Mouse (Mus musculus): Measurements from ENCODE around the gene Zscan20.

Gene Zscan20

DNA sequence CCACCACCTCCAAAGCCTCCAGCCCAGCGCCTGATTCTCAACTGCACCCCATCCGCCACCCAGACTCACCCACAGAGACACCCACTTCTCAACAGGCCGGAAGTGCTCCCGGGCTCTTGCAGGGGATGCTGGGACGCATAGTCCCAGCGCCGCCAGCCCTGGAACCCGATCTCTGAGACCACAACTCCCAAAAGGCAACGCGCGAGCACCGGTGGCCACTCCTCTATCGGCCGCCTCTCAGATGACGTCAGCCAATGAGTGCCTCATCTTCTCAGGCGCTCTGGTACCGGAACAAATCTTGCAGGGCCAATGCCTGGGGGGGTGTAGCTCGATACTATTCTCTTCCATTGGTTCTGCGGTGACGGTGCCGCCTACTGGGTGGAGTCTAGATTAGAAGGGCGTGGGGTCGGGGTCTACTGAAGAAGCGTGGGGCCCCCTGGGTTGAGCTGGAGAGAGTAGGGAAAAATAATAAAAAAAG lies at the start of gene Zscan20:
Zscan20 (minus strand) TSS at position 174 of the 478 bp plus-strand sequence.
- DNase-seq (ENCODE audit: low spot score in 2 of 2), result peak; percentile 94 to 98

DNA sequence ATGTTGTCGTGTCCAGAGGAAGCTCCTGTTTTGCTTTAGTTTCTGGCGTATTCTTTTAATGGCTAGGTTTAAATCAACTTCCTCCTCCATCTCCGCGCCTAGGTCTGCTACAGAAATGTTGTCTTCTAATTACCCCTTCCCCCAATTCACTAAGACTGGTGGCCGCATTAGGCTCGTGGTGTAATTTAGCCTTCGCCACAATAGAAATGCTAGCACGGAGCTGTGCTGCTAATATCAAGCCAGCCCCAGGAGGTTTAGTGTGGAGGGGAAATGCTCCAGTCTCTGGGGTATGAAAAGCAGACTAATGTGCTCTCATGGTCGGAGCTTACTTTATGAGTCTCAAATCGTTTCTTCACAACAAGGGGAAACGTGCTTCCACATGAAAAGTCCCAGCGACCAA lies 45.5 kb upstream of the Zscan20 start:
- peak in 1 of 2 experiments; percentile 24 for DNase-seq (ENCODE audit: low spot score in 2 of 2)

DNA sequence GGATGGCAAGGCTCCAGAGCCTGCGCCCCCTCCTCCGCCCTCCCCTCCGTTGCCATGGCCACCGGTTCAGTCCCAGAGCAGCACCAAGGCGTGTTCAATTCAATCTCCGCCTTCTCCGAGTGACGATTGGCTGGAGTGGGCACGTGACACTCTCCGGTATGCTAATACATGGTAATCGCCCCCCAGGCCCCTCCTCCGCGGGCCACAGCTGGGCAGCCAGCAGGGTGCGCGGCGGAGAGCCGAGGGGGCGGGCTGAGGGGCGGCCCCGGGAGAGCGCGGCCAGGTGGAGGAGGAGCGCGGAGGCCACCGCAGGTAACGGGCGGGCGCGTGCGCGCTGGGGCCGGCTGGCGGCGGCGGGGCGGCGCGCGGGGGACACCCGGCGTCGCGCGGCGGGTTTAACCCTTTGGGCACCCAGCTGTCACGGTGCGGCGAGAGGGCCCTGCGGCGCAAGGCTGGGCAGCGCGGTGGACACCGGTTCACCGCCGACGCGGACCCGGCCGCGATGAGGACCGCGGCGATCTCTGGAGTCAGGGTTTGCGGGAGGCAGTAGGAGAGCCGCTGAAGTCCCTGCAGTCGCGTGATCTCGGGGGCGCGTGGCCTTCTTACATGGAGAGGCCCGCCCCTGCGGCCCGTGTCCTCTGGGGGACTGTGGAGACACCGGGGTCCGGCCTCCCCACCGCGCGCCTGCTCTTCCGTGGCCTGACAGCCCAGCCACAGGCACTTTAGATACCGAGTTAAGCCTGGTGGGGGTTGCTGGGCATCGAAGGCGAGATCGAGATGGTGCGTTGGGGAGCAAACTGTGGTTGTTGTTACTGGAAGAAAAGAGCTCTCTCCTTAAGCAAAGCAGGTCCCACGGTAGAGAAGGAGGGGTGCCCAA lies 44.8 kb upstream of the Zscan20 start, which contains the start of gene Phc2:
Phc2 (plus strand) TSS at position 198 of the 877 bp plus-strand sequence.
- DNase-seq (ENCODE audit: low spot score in 2 of 2), result peak; percentile 97 to 98

DNA sequence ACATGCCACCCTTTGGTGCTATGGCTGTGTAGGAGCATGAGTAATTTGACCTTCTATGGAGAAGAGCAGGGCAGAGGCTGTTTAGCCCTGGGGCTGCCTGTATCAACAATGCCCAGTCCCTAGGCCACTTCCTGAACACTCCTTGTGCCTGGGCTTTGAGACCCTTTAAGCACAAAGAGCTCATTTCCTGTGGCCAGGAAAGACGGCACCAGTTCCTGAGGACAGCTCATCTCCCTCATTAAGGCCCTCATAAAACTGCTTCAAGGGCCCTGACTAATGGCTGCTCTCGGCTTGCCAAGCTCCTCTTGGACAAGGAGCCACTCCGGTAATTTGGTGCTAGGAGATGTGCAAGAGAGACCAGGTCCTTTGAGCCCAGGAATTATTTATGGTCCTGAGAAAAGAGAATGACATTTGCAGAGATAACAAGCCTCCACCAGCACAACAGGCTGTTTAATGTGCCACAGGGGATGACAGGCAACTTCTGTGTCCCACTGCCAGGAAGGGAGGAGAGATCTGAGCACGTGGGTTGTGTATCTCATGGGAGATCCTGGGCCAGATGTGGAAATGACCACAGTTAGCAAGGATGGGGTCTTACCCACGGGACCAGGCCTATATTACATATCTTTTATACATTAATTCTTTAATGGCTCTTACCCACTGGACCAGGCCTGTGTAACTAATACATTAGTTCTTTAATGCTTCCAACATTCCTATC lies 42.8 kb upstream of the Zscan20 start:
- no peak for DNase-seq (ENCODE audit: low spot score in 2 of 2)

DNA sequence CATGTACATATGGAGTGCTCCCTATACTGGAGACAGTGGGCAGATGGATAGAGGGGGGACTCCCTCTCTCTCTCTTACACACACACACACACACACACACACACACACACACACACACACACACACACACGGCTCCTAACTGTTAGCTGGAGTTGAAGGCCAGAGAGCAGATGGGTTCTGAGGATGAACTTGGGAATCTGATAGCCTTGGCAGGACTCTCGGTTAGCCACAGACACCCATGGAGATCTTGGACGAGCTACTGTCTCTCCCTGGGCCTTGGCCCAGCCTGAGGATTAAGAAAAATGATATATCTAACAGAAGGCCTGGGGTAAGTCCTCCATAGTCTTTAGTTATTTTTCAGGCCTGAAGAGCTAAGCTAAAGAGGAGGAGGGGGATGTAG lies 41.6 kb upstream of the Zscan20 start:
- no peak for DNase-seq (ENCODE audit: low spot score in 2 of 2)

DNA sequence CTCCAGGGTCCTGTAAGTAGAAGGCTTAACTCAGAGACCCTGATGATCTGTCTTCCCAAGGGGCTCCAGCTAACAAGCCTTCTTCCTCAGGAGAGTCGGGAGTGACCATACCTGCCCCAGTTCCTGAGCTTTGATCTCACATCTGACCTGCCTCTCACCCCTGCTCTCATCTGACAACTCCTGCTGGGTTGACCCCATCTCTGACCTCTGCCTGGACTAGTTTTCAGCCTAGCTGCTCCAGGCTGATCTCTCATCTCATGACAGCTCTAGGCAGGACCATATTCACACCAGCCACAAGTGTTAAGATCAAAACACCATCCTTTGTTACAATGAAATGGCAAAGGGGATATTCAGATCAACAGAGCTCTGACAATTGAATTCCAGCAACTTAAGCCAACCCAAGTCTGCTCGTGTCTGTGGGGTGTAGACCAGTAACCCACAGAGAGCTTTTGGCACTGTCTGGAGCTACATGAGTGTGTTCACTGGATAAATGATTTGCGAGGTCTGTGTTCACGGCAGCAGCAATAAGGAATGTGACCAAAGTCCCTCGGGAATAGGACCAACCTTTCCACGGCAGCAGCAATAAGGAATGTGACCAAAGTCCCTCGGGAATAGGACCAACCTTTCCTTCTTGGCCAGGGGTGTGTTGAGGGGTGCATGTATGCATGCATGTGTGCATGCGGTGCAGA lies 38.8 kb upstream of the Zscan20 start:
- DNase-seq (ENCODE audit: low spot score in 2 of 2), result no peak

DNA sequence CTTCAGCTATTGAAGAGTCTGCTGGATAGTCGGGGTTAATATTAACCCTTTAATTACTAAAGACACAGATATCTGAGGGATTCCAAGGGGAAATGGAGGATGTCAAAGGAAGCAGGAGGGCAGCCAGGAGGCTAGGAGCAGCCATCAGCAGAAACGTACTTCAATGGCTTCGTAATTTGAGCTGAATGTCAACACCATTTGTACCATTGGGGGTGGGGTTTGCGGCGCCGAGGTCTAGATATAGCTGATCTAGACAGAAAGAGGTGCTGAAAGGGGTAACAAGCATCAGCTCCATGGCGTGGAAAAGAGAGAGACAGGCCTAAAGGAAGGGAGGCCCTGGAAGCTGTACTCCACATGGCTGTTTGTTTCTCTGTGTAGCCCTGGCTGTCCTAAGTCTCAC lies 36.9 kb upstream of the Zscan20 start:
- DNase-seq (ENCODE audit: low spot score in 2 of 2), result no peak

DNA sequence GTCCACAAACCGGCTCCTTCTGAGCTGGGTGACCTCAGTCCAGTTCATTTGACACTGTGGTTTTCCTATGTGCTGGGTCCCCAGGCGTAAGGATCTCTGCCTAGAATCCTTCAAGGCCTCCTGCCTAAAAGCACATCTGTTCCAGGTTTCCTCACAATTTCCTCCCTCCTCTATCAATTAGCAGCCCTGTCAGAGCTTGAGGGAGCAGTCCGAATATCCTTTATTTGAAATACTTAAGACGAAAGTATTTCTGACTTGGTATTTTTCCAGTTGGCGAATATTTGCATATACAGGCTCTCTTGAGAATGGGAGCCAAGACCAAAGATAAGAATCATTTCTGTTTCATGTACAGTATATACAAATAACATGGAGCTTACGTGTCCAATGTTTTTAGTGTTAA lies 36.0 kb upstream of the Zscan20 start:
- no peak for DNase-seq (ENCODE audit: low spot score in 2 of 2)

DNA sequence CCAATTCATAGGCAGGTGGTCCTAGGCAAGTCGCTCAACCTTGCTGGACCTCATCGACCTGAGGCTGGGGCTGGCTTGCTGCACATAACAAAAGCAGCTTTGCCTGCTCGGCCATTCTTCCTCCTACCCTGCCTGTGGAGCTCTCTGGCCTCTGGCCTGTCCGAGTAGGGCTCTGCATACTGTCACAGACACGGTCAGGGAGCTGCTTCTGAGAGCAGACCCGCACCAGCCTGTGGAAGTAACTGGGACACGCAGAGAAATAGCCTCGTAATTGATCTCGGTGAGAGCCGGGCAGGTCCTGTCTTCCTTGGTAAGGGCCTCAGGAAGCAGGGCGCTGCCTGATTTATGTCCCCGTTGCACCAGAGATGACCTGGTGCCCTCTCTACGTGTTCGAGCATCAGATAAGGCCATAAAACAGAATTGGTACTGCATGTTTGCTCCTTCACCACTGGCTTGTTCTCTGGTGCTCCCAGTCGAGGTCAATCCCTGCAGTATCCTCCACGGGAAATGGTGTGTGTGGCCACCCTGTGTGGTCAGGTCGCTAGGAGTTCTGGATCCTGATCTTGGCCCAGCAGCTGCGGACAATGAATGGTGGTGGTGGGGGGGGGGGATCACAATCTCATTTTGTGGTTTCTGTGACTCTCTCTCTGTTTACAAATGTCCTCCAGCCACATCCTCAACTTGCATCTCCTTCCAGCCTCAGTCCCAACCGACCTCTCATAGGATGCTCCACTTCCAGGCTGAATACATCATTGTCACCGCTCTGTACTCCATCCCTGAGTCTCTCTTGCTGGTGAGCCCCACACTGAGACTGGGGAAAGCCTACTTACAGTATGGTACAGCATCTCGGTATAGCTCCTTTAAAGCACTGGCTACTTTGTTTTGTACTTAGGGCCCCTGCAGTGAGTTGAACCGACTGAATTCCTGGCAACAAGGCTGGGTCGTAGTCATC lies 32.1 kb upstream of the Zscan20 start:
- DNase-seq (ENCODE audit: low spot score in 2 of 2), result no peak

DNA sequence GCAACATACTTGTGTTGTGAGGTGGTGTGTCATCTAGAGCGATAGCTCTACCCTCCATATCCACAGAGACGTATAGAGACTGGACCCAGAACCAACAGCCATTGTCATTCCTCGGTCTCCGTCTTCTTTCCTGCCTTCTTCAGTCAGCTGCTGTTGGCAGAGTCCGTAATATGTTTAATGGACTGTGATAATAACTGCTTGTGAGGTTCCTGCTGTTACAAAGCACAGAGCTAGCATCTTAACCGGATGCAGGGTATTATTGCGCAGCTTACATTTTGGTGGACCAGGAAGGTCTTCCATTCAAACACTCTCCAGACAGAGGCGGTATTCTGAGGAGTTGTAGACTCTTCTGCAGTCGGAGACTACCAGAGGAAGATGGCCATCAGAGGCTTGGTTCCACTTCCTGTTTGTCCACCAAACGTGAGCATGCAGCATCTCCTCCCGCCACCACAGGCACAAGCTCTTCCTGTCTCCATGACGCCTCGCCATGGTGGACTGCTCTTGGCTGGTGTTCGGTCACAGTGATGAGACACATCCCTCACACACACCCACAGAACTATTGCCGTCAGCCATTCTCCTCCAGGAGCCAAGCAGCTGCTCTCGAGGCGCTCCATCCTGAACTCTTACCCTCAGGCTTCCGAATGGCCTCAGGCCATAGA lies 28.5 kb upstream of the Zscan20 start:
- DNase-seq (ENCODE audit: low spot score in 2 of 2), result no peak

DNA sequence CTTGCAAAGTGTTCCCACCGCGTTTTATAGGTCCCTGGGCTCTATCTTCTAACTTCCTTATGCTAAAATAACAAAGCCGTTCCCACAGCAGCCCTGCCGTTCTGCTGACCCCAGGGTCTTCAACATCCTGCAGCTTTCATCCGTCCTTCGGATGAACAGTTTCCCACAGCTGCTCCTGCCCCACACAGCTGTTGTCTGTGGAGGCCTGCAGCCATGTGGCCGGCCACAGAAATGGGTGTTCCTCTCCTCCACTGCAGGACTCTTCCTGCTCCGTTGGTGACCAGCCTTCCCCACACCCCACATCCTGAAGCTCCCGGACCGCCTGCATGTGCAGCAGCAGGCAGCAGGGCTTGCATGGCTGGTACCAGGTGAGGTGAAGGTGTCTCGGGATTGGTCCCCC lies 27.4 kb upstream of the Zscan20 start:
- no peak for DNase-seq (ENCODE audit: low spot score in 2 of 2)

DNA sequence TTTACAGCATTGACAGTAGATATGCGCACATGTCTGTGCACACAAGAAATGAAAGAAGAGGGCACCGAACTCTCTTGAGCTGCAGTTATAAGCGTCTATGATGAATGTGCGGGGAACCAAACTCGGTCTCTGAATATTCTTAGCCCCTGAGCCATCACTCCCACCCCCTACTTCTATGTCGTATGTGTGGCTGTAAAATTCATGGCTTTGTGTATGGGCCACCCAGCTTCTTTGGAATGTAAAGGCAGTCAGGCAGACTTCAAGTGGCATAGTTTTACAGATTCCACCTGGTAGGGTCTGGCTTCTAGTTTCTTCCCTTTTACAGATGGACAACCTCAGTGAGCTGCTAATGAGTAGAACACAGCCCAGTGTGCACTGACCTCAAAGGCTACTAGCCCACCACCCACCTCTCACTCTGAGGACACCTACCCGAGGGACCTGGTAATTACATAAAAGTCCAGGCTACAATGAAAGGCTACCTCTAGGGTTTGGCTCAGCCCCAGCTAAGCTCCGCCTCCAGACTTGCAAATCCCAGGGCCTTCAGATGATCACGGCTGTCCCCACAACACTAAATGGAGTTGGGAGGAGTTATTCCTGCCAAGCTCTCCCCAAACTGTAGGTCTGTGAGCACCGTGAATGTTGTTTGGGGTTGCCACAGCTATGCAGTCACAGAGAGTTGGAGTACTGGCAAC lies 26.1 kb upstream of the Zscan20 start:
- DNase-seq (ENCODE audit: low spot score in 2 of 2), result no peak

DNA sequence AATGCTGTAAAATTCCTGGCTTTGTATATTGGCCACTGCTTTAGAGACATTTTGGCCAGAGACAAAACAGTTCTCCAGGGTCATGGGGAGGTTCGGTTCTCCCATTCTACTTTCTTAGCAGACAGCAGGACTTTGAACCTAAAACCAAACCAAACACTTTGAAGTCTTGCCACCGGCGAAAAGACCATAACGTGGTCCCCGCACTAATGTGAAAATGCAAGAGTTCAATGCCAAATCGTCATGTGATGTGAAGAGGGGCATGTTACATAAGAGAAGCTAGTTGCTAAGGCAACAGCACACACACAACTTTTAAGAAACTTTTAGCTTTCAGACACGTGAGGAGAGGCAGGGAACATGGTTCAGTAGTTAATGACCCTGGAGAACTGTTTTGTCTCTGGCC lies 25.6 kb upstream of the Zscan20 start:
- DNase-seq (ENCODE audit: low spot score in 2 of 2), result peak in 1 of 2 experiments; percentile 20

DNA sequence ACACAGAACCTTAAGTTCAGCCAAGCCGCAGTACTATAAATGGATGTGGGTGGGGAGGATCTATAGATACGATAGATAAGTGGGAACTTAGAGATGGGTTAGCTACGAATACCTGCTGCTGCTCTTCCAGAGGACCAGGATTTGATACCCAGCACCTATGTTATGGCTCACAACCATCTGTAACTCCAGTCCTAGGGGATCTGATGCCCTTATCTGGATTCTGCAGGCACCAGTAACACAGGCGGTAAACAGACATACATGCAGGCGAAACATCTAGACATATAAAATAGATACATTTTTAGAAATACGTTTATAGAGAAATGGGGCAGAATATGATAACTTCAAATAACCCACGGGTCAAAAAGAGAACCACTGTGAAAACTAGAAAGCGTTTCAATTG lies 11.2 kb upstream of the Zscan20 start:
- DNase-seq (ENCODE audit: low spot score in 2 of 2), result no peak

DNA sequence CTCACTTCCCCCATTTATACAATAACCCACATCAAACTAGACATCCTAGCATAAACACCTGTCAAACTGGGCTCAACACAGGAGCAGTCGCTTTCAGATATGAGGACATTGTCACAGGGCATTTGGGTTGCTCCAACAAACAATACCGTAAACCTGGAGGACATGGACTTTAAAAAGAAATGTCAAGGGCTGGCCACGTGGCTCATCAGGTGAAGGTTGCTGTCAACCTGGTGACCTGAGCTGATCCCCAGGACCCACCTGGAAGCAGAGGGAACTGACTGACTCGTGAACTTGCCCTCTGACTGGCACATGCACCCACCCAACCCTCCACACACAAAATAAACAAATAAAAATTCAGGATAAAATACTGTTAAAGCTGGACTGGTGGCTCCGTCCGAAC lies 10.7 kb upstream of the Zscan20 start:
- no peak for DNase-seq (ENCODE audit: low spot score in 2 of 2)

DNA sequence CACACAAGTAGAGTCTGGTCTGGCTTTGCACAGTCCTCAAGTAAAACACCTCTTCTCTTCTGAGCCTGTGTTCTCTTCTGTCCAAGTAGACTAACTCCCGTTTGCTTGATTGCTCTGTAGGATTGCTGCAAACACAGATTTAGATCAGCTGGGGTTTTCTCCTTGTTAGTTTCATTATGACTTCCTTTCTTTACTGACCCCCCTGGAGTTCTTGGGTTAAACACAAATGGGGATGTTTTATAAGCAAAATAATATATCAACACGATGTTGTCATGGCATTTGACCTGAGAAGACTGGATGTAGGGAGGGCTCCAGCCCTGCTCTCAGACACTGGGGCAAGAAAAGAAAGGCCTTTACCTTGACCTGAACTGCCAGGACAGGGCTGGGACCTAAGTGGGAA lies 9.1 kb upstream of the Zscan20 start:
- DNase-seq (ENCODE audit: low spot score in 2 of 2), result no peak

DNA sequence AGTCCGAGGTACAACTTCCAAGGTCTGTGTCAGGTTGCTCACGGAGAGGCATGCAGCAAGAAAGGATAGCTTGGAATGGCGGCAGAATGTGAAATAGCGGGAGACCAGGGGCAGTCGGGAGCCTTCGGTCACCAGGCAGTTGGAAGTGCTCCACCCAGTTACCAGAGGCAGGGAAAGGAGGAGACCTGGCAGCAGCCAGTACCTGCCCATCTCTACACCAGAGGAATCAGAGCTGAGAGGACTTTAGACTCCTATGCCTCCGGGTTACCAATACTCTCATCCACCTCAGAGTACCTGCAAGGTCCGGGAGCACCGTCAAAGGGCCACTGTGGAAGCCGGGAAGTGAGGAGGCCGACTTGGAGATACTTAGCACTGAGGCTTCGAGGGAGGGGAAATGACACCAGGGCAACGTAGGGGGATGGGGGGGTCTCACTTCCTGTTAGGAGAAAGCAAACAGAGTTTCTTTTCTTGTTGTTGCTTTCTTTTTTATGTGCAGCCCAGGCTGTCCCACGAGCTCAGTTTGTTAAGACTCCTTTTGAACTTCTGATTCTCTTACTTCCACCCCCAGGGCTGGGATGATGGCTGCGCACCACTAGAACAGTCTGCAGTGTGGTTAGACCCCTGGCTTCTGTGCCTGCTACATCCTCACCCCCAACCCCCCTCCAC lies 8.5 kb upstream of the Zscan20 start, which contains the start of gene Tlr12:
Tlr12 (minus strand) TSS at position 374 of the 666 bp plus-strand sequence.
- no peak for DNase-seq (ENCODE audit: low spot score in 2 of 2)

DNA sequence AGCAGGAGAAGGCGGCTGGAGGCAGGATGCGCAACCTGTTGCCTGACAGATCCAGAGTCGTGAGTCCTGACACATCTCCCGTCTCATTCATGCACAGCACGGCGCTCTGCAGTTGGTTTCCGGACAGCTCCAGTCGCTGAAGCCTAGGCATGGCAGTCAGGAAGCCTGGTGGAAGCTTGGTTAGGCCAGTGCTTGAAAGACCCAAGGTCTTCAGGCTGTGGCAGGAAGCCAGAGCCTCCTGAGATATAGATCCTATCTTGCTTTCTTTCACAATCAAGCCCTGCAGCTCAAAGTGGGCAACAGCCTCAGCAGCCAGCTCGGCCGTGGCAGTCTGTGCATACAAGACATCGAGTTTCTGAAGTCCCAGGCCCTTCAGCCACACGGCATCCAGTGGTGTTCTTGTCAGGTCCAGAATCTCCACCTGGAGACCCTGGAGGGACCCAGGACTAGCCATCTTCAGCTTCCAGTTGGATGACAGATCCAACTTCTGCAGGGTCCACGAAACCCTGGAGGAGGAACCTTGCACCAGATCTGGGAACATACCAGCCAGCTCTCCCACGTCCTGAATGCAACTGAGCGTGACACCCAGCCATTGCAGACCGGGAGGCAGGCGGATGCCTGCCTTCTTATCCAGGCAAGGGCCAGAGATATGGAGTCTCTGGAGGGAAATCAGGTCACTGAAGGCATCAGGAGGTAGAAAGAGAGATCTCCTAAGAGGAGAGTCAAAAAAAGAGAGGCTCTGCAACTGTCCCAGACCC lies 7.6 kb upstream of the Zscan20 start:
- DNase-seq (ENCODE audit: low spot score in 2 of 2), result no peak

DNA sequence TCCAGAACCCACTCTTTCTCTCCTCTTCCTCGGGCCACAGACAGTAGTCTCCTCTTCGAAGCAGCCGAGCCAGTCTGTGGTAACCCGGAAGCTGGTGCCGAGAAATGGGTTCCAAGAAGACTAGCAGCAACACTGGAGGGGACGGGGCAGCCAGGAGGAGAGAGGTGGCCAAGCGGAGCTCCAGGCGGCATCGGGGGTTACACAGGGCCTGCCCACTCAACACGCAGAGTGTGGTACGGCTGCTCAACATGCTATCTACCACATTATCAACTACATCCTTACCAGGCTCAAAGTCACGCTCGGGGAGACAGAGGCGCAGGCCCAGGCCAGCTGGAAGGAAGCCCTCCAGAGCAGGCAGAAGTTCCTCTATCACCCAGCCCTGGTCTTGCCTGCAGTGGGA lies 5.9 kb upstream of the Zscan20 start:
- no peak for DNase-seq (ENCODE audit: low spot score in 2 of 2)
